Mouse (Mus musculus) G1E-ER4 (cell line): Measurements from ENCODE around the gene Zbtb38. TPM values are rescaled to one million over a fixed set of nuclear protein-coding genes. Genes with fewer than 3 reads are reported as not detected.

Experiments
- GATA1 ChIP-seq: IDR thresholded peaks from one replicate; pipeline ENCODE4 v1.8.0; 2012; ENCODE audit warnings: low read length, inconsistent platforms
- polyA plus RNA-seq: library from polyadenylated mRNA; stranded (reverse); fragments of >175 nt; gene quantifications from 2 replicates; pipeline ENCODE4 v1.2.3, GENCODE M21; 2012

Zbtb38 gene
- polyA plus RNA-seq, 1 experiment: 2.1 TPM

- TF ChIP-seq GATA1: no peak
Measured at GRCm38 (mm10) chr9:96713472-96714390, 38.9 kb downstream of the Zbtb38 start.

- TF ChIP-seq GATA1: no peak
Measured at GRCm38 (mm10) chr9:96712758-96713471, 39.7 kb downstream of the Zbtb38 start.

- no peak for TF ChIP-seq GATA1
Measured at GRCm38 (mm10) chr9:96712045-96712444, 40.6 kb downstream of the Zbtb38 start.

GRCm38 (mm10) chr9:96710241-96710946, 42.2 kb downstream of the Zbtb38 start:
- no peak for TF ChIP-seq GATA1

GRCm38 (mm10) chr9:96708905-96709304, 43.7 kb downstream of the Zbtb38 start:
- TF ChIP-seq GATA1: no peak

- no peak for TF ChIP-seq GATA1
Measured at GRCm38 (mm10) chr9:96707964-96708363, 44.7 kb downstream of the Zbtb38 start.

GRCm38 (mm10) chr9:96705576-96706285, 46.9 kb downstream of the Zbtb38 start:
- TF ChIP-seq GATA1: no peak

GRCm38 (mm10) chr9:96704935-96705334, 47.7 kb downstream of the Zbtb38 start:
- TF ChIP-seq GATA1: no peak

- TF ChIP-seq GATA1: no peak
Measured at GRCm38 (mm10) chr9:96701891-96702290, 50.7 kb downstream of the Zbtb38 start.

GRCm38 (mm10) chr9:96699276-96700035, 53.2 kb downstream of the Zbtb38 start:
- no peak for TF ChIP-seq GATA1

GRCm38 (mm10) chr9:96696788-96697492, 55.7 kb downstream of the Zbtb38 start:
- TF ChIP-seq GATA1: no peak

GRCm38 (mm10) chr9:96696141-96696561, 56.5 kb downstream of the Zbtb38 start:
- TF ChIP-seq GATA1: no peak

- no peak for TF ChIP-seq GATA1
Measured at GRCm38 (mm10) chr9:96690461-96690863, 62.2 kb downstream of the Zbtb38 start.

- TF ChIP-seq GATA1: no peak
Measured at GRCm38 (mm10) chr9:96689076-96689475, 63.6 kb downstream of the Zbtb38 start.
